Mouse (Mus musculus) midbrain, postnatal 0 days (tissue): ENCODE data around the gene Adamts4. TPM values are rescaled to one million over a fixed set of nuclear protein-coding genes. Genes with fewer than 3 reads are reported as not detected.

Experiments used
- ATAC-seq: fragments of 200-750 bp; cut with Nextera tagmentation; 2 replicates; pipeline ENCODE4 v1.8.0; 2017; ENCODE audit warnings: moderate number of reproducible peaks, mild to moderate bottlenecking, moderate TSS enrichment, moderate library complexity; ENCODE audit not compliant: low FRiP score
- DNase-seq: peaks from one replicate; pipeline ENCODE4 v3.0.0-alpha.2; 2015; ENCODE audit warnings: low spot score
- H3K27ac ChIP-seq: fragments of 300-500 bp; sonication (generic); 2 replicates; pipeline ENCODE4 v1.5.1; 2014; ENCODE audit warnings: low read depth, mild to moderate bottlenecking, low read length, mixed read lengths
- H3K27me3 ChIP-seq: fragments of 300-500 bp; sonication (generic); 2 replicates; pipeline ENCODE4 v1.6.1; 2014; ENCODE audit warnings: low read length, control low read depth, mixed read lengths; ENCODE audit not compliant: insufficient read depth
- H3K36me3 ChIP-seq: fragments of 300-500 bp; sonication (generic); 2 replicates; pipeline ENCODE4 v1.6.1; 2014; ENCODE audit warnings: low read length, control low read depth, mixed read lengths; ENCODE audit not compliant: insufficient read depth
- H3K4me1 ChIP-seq: fragments of 300-500 bp; sonication (generic); 2 replicates; pipeline ENCODE4 v1.6.1; 2014; ENCODE audit warnings: mild to moderate bottlenecking, control low read depth, antibody characterized with exemption, low read length, mixed read lengths; ENCODE audit not compliant: insufficient read depth
- H3K4me2 ChIP-seq: fragments of 300-500 bp; sonication (generic); 2 replicates; pipeline ENCODE4 v1.6.1; 2014; ENCODE audit warnings: low read depth, mild to moderate bottlenecking, low read length, mixed read lengths; ENCODE audit not compliant: poor library complexity, severe bottlenecking
- H3K4me3 ChIP-seq: fragments of 300-500 bp; sonication (generic); 2 replicates; pipeline ENCODE4 v1.5.1; 2014; ENCODE audit warnings: low read depth, mild to moderate bottlenecking, low read length, moderate library complexity
- H3K9ac ChIP-seq: fragments of 300-500 bp; sonication (generic); replicated peaks from 2 replicates; pipeline ENCODE4 v1.6.1; 2014; ENCODE audit warnings: mild to moderate bottlenecking, low read length, moderate library complexity, mixed read lengths; ENCODE audit not compliant: poor library complexity, severe bottlenecking
- H3K9me3 ChIP-seq: fragments of 300-500 bp; sonication (generic); 2 replicates; pipeline ENCODE4 v1.6.1; 2016; ENCODE audit warnings: low read length, control low read depth
- CTCF ChIP-seq: IDR thresholded peaks from 2 replicates; pipeline ENCODE4 v1.5.1; 2016; ENCODE audit warnings: antibody characterized with exemption, mild to moderate bottlenecking
- WGBS: fragments of 180-500 bp; shearing (Covaris S2); extraction: QIAGEN DNeasy Blood & Tissue Kit; methylation state at CpG from one replicate; pipeline ENCODE4 v1.1.7; 2014; 5-methylcytosine and 5-hydroxymethylcytosine counted together
- polyA plus RNA-seq: library from polyadenylated mRNA; unstranded; fragments of >200 nt; fragmentation: Nextera tagmentation; extraction: Ambion mirVana; gene quantifications from 2 replicates; pipeline ENCODE4 v1.2.1, GENCODE M21; 2015
- total RNA-seq: library from RNA; depleted of rRNA; stranded (reverse); fragments of >200 nt; gene quantifications from 2 replicates; pipeline ENCODE4 v1.2.3, GENCODE M21; 2014

The Adamts4 gene
- total and polyA plus RNA-seq, 2 experiments from 2014 or later, result 4.2 to 8.2 TPM

DNA sequence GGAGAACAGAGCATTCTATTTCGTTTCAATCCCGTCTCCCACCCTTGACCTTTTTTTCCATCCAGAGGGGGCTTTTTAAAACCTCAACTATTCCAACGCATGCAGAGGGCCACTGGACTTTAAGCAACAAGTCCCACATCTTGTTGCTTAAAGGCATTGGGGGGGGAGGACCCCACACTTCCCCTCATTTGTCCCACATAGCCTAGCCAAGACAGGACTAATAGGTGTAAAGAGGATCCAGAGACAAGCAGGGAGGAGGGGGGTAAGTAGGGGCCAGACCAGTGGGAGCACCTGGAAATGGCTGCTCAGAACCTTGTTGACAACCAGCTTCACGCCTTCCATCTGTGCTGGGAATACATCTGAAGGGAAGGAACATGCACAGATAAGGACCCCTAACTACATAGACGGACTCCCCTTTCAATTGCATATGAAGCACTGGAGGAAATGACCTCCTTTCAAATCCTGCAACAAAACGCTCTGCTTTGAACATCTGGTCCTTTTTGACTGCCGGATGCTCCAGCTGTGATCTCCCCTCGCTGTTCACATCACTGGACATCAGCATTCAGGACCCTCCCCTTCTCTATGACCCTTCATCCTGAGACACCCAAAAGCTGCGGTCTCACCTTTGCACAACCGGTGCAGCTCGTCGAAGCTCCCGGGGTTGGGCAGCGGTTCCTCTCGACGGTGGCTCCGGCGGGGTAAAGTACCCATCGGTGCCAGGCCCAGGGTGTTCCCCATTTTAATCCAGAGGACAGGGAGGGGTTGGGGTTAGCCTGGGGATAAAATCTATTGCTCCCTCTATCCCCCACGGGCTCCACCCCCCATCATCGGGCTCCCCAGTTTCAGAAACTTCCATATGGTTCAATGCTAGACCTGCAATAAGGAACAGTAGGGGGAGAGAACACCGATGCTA, 28.7 kb upstream of the Adamts4 start:
- peak overlapping the region; percentile 50 for H3K9ac ChIP-seq

GRCm38 (mm10) chr1:171222238-171223155, 27.7 kb upstream of the Adamts4 start, which contains the start of gene Tomm40l:
Gene Tomm40l, minus strand, starts transcription at chr1:171222514.
- peak; percentile 84 for TF ChIP-seq CTCF
- Histone ChIP-seq H3K36me3 (peaks cover 23% of the 10 kb centered on the region; the same call in 1 of the 2 replicates), H3K9ac (peak within 1 kb of the TSS; percentile 50), H3K9me3 (no peaks in the 10 kb centered on the region), H3K4me3 (peak within 1 kb of the TSS; percentile 60), H3K27me3 (no peaks in the 10 kb centered on the region), H3K4me2 (peak within 1 kb of the TSS; percentile 71), H3K4me1 (peaks cover 6% of the 10 kb centered on the region), H3K27ac (peak within 1 kb of the TSS; percentile 21; the same call in 1 of the 2 replicates)
- ATAC-seq (peak; percentile 95), DNase-seq (peak; percentile 99)
- WGBS, result 2% methylated on average over 28 of the region's 28 CpGs

More for the DNA sequence above, 28.7 kb upstream of the Adamts4 start:
- peaks cover 26% of the 10 kb centered on the region; the same call in 1 of the 2 replicates for H3K36me3 ChIP-seq
- no peak for TF ChIP-seq CTCF
- 5% methylated on average over 22 of the region's 22 CpGs for WGBS
- ATAC-seq (peak; percentile 0; the same call in 1 of the 2 replicates), DNase-seq (no peak)
- no peaks in the 10 kb centered on the region for H3K27me3 ChIP-seq
- H3K9me3 ChIP-seq, result no peaks in the 10 kb centered on the region
- peaks cover 6% of the 10 kb centered on the region for H3K4me1 ChIP-seq
- H3K27ac ChIP-seq, result peak overlapping the region; percentile 32; the same call in 1 of the 2 replicates
- peak overlapping the region; percentile 71 for H3K4me2 ChIP-seq
- peak overlapping the region; percentile 60 for H3K4me3 ChIP-seq

DNA sequence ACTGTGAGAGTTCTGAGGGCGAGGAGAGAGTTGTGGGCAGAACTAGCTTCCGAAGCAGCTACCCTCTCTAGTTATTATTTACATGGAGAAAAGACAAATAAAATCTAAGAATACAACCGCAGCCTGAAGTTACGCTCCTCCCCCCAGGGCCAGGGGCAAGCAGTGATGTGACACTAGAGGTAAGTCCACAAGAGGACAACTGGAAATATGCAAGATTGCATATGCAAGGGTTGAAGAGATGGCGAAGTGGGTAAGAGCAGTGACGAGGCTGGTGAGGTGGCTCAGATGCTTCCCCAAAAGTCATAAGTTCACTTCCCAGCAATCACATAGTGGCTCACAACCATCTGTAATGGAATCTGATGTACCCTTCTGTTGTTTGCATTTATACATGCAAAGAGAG, 27.1 kb upstream of the Adamts4 start:
- ATAC-seq, result no peak
- H3K4me3 ChIP-seq, result peak overlapping the region; percentile 60; the same call in 1 of the 2 replicates
- TF ChIP-seq CTCF, result no peak

GRCm38 (mm10) chr1:171223796-171224195, 26.4 kb upstream of the Adamts4 start:
- H3K9me3 ChIP-seq, result no peaks in the 10 kb centered on the region
- no peak for ATAC-seq
- no peak for DNase-seq
- no peak overlapping the region for H3K4me2 ChIP-seq
- peaks cover 15% of the 10 kb centered on the region; the same call in 1 of the 2 replicates for H3K36me3 ChIP-seq
- H3K27ac ChIP-seq, result no peak overlapping the region
- no peaks in the 10 kb centered on the region for H3K27me3 ChIP-seq
- TF ChIP-seq CTCF, result no peak
- H3K4me3 ChIP-seq, result no peak overlapping the region
- no peak overlapping the region for H3K9ac ChIP-seq
- H3K4me1 ChIP-seq, result peaks cover 6% of the 10 kb centered on the region
- 92% methylated on average over 2 of the region's 2 CpGs for WGBS

More for the DNA sequence above, 27.1 kb upstream of the Adamts4 start:
- WGBS, result 81% methylated on average over 6 of the region's 6 CpGs
- H3K27me3 ChIP-seq, result no peaks in the 10 kb centered on the region
- H3K36me3 ChIP-seq, result peaks cover 20% of the 10 kb centered on the region; the same call in 1 of the 2 replicates
- no peak overlapping the region for H3K9ac ChIP-seq
- no peak overlapping the region for H3K27ac ChIP-seq
- peaks cover 6% of the 10 kb centered on the region for H3K4me1 ChIP-seq
- H3K9me3 ChIP-seq, result no peaks in the 10 kb centered on the region
- peak overlapping the region; percentile 71 for H3K4me2 ChIP-seq
- no peak for DNase-seq

- no peaks in the 10 kb centered on the region for H3K9me3 ChIP-seq
- DNase-seq (no peak), ATAC-seq (no peak)
- H3K36me3 ChIP-seq, result 0 out of 2 replicates have a peak, but pooled peaks cover 4% of the 10 kb centered on the region
- no peak within 1 kb of the TSS for H3K27ac ChIP-seq
- H3K4me2 ChIP-seq, result no peak within 1 kb of the TSS
- WGBS, result 84% methylated on average over 5 of the region's 5 CpGs
- peaks cover 6% of the 10 kb centered on the region for H3K4me1 ChIP-seq
- H3K4me3 ChIP-seq, result no peak within 1 kb of the TSS
- no peak within 1 kb of the TSS for H3K9ac ChIP-seq
- TF ChIP-seq CTCF, result no peak
- no peaks in the 10 kb centered on the region for H3K27me3 ChIP-seq
Measured at GRCm38 (mm10) chr1:171224857-171225256, 25.4 kb upstream of the Adamts4 start, which contains the start of gene Apoa2. Gene Apoa2, plus strand, starts transcription at chr1:171225054.
